Mouse (Mus musculus) liver, adult (tissue): Measurements from ENCODE around the gene Dlg2.

ENCODE experiments used
- GATA4 ChIP-seq: IDR thresholded peaks from 2 replicates; pipeline ENCODE4 v1.6.1; 2014; ENCODE audit warnings: mild to moderate bottlenecking, low read length; ENCODE audit not compliant: insufficient replicate concordance

Dlg2 gene

DNA sequence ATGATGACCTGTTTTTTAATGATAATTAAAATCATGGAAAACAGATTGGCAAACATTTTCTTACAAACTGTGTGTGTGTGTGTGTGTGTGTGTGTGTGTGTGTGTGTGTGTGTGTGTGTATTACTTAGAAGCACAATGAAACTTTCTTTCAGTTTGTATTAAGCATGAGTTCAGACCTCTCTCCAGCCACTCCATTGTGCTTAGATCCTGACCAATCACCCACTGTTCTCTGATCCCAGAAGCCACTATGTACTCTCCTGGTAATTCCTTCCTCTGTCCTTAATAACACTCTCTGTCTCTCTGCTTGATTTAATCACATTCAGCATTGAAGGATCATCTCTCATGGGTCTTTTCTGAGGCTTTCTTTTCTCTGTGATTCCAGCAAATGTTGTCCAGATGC, 1211.5 kb downstream of the Dlg2 start:
- TF ChIP-seq GATA4, result no peak

DNA sequence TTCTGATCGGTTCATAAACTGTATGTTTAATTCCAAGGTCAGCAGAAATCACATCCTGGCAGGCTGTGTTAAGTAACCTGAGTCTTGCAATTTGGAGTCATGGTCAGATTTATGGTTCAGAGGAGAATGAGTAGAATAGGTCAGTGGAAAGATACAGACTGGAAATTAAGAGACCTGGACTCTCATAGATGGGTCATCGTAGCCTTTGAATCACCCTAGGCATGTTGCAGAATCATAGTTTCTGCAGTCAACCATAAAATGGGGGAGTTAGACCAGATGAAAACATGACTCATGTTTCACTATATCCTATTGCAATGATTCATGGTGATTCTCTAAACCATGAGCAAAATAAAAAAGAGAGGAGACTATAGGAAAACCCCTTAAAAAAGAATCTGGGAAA, 1213.4 kb downstream of the Dlg2 start:
- TF ChIP-seq GATA4, result no peak

DNA sequence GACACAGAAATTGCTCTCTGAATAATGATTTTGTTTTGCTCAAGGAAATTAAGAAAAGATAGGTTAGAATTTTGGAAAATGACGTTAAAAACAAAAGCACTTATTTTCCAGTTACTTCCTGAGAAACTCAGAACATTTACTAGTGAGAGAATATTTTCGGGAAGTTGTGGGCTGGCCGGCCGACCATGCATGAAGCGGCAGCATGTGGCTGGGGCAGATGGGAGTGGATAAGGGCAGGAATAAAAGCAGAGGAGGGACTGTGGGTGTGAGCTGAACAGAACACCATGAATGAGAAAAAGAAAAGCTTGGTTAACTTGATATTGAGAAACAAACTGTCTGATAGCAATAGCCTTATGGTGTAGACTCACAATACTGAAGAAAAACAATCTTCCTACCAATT, 1233.4 kb downstream of the Dlg2 start:
- TF ChIP-seq GATA4, result no peak

DNA sequence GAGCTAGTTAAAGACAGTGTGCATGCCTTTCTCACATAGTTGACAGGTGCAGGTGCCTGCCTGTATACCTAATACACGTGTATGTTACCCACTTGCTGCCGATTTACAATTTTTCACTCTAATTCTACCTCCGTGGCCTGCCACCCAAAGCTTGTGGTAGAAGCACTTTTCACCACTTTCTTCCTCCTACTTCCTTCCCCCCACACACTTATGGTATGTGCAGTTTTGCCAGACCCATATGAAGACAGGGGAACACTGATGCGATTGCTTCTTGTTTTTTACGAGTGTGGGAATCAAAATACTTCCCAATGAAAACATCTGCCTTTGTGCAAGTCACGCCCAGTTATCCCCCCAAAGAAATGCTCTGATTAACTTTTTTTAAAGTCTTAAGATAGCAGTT, 1234.7 kb downstream of the Dlg2 start:
- TF ChIP-seq GATA4, result no peak

DNA sequence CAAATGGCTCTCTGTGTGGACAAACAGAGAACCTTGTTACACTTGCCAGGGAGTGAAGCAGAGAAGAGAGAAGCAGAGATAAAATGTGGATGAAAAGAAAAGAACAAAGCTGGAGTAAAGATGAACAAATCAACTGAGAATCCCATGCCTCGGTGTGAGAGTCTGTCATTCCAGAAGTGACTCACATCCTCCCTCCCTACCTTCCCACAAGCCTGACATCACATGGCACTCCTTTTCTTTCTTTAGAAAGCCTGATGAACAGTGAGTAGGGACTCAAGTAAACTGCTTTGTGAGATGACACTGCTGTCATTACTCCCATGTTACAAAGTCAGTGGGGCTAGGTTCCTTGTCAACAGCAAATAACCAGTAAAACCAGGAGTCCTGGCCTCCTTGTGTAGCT, 1239.3 kb downstream of the Dlg2 start:
- no peak for TF ChIP-seq GATA4

DNA sequence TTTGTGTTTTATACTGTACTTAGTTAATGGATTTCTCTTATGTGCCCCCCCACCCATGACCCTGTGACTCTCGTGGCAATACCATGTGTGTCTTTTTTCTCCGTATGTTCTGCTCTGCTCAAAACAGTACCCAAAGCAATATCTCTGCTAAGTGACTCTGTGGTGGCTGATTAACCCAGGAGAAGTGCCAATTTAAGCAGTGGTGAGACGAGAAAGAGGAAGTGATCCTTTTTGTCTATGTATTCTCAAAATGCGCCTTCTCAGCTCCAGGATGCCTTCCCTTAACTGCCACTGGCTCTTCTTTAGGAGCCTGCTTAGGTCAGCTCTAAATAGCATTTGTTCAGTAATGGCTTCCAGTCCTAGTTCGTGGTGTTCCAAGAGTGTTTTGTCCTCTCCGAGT, 1240.2 kb downstream of the Dlg2 start:
- TF ChIP-seq GATA4, result no peak

DNA sequence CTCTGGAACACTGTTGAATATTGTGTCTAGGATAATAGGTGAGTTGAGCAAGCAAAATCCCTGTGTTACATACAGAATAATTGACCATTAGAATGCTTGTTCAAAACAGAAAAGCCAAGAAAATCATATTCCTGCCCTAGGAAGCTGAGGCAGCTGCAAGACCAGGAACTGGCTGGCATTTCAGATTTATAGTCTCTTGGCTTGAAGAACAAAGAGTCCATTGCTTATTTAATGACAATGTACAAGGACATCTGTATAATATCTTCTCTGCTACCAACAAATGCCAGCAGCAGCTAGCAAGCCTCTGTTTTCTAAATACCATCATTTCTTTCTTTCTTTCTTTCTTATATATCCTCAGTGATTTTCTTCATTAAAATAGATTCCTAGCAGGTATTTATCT, 1243.8 kb downstream of the Dlg2 start:
- TF ChIP-seq GATA4, result no peak

DNA sequence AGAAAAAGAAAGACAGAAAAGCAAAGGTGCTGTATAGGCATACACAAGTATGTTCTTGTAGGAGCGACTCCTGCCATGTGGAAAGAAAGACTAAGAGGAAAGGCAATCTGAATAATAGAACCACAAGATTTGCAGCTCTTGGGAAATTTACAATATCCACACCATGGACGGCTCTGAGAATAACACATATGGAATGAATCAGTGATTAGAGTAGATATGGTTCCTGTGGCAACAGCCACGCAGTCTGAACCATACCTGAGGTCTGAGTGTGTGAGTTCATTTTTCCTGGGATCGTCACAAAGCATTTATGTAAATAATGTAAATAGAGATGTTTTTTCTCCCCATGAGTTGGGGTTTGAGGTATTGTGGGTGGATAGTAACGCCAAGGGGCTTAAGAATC, 1247.9 kb downstream of the Dlg2 start:
- no peak for TF ChIP-seq GATA4

DNA sequence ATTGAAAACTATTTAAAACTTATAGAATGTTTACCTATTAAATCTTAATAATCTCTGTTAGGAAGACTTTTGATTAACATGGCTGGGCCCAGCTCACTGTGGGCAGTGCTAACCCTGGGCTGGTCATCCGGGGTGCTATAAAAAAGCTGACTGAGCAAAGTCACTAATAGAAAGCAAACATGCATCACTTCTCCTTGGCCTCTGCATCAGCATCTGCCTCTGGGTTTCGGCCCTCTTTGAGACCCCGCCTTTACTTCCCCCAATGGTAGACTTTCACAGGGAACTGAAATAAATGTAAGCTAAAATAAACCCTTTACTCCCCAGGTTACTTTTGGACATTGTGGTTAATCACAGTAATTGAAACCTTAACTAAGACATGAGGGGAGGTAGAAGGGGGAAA, 1264.3 kb downstream of the Dlg2 start:
- no peak for TF ChIP-seq GATA4

DNA sequence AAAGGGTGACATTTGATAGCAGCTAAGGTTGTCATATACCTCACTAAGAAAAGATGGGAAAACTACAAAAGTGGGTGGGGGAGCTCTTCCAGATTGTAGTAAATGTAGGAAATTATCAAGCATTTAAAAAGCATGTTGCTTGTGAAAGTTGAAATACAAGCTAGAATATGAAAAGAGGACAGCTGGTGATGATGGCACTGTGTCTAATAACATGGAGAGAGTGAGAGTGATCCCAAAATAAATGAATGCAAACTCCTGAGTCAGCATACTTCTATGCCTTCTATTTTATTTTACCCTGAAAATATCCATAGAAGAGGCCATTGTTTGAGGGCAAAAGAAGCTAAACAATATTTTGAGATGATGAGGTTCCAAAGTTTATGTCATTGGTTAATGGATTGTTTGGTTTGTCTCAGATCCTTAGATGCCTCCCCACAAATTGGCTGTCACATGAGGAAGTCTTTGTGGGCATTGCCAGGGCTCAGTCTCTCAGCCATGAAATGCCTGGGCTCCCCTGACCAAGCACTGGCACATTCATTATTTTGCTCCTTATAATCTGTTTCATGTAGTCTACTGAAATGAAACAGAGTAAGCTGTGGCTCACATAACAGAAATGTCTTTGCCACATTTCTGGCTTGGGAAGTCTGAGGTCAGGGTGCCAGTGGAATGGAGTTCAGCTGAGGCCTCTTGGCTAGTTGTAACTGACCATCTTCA, 1276.8 kb downstream of the Dlg2 start:
- TF ChIP-seq GATA4, result no peak

DNA sequence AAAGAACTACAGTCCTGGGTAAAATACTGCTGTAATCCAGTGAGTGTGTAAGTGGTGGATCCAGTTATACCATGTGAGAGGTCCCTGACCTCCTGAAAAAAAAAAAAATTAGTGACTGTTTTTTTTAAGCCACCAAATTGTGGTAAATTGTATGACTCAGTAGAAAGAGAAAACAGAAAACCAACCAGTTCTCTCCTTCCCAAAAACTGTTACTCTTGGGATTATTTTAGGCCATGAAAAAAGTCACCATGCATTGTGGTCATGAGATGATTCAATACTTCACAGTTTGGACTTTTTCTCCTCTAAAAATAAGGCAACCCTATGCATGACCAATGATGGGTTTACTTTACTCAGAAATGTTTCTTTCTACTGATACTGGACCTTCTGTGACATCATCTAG, 1291.2 kb downstream of the Dlg2 start:
- no peak for TF ChIP-seq GATA4

DNA sequence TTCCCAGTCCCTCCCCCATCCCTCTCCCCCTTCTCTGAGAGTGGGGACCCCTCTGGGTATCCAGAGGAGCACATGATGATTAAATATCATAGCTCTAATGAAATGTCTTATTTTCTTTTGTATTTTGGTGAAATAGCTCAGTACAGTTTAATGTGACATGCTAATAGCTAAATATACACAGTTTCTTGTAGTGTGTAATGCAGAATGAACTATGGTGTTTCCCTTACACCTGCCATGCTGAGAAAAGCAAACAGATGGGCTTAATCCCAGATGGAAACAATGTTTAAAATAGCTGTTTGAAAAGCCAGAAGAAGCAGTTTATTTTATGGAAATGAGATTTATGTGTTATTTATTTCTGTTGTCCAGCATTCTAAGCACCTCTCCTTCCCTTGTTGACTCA, 1302.2 kb downstream of the Dlg2 start:
- no peak for TF ChIP-seq GATA4

DNA sequence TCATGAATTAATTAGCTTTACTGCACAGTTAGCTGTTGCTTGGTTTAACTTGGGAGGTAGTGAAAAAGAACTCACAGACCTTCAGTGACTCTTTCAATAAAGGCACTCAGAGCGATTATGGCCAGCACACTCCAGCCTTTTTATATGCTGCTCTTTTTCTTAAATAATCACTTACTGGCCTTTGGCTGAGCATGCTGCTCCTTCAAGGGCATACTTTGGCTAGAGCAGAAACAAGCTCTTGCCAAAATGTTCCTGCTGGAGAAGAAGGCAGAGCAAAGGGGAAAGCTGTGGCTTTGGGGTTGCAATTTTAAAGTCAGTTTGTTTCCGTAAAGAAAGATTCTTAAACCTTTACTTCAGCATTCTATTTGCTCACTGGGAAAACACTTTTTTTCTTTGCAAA, 1308.1 kb downstream of the Dlg2 start:
- TF ChIP-seq GATA4, result no peak

DNA sequence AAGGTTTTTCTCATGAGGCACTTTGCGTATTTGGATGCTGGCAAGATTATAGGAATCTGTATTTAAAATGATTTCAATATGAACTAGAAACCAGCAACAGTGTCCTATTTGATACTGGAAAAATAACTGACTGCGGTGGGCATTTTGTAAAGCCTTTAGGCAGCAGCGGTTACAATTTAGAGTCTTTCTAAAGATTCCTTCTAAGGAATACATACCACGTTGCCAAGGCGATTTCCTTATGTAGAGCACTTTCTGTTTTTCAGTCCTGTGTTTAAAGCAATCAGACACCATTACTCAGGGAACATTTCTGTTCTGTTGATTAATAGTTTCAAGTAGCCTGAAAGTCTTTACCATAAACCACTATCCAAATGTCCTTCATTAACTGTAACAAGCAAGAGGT, 1309.0 kb downstream of the Dlg2 start:
- TF ChIP-seq GATA4, result no peak

DNA sequence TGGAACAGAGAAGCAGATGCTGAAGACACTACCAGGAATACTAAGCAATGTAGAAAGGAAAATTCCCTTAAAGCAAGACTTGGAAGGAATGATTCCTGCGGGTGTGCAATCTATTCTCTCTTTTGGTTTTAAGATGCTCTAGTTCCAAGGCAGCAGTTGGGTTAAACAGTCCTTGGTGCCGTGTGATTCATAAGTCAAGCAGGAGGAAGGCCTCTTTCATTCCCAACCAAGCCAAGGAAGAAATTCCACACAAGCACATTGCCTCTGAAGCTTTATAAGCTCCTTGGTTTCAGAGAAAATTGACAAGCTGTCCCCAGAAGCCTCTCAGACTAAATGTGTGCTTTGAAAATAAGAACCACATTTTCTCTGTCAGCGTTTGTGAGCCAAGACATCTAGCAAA, 1309.4 kb downstream of the Dlg2 start:
- TF ChIP-seq GATA4, result no peak

DNA sequence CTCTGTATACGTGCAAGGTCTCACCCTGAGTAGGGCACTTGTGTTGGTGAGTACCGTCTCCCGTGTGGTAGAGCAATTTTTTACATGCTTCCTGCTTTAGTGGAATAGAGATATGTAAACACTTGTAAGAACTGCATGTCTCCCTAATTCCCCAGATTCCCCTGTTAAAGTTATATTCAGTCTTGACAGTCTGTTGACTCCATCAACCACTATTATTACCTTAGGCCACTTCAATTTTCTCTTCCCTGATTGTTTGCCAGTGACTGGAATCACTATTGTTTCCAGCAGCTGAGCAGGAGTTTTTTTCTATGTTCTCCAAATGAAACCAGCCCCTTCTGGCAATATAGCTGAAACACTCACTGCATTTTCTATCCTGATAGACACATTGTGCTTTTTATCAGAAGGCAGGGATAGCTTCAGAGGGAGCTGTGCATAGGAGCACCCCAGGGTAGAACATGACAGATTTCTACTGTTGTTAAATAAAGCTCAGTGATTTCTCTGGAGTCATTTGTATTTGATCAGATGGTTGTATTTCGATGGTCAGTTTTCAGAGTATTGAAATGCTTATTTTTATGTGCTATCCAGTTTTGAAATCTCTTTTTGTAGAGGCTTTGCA, 1314.6 kb downstream of the Dlg2 start:
- TF ChIP-seq GATA4, result no peak

DNA sequence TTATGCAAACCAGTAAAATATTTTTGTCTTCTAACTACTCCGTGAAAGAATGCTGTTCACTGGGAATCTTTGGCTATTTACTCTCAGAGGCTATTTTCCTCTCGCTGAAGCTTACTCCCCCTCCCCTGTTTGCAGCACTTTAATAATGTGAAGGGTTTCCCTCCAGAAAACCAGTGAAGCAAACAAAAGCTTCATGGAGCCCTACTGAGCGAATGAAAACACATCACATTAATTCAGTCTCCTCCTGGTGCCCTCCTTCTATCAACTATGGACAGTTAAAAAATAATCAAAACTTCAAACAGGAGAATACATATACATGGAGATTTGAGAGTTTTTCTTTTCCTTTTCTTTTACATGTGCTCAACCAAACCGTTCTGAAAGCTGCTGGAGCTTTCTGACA, 1330.2 kb downstream of the Dlg2 start:
- no peak for TF ChIP-seq GATA4
